Mouse (Mus musculus) brain, embryonic 14.5 days (tissue): ENCODE data around the gene Gm28230.

Experiments used
- CTCF ChIP-seq: fragments of 200-500 bp; IDR thresholded peaks from 2 replicates; pipeline ENCODE4 v1.5.1; 2012; ENCODE audit warnings: inconsistent platforms, mild to moderate bottlenecking, moderate library complexity, borderline replicate concordance; ENCODE audit not compliant: insufficient read depth, insufficient read length; ENCODE audit errors: extremely low read depth
- POLR2A ChIP-seq: fragments of 200-500 bp; IDR thresholded peaks from 2 replicates; pipeline ENCODE4 v1.6.1; 2012; ENCODE audit warnings: mild to moderate bottlenecking, inconsistent platforms, borderline replicate concordance; ENCODE audit not compliant: poor library complexity, insufficient read depth, insufficient read length, severe bottlenecking; ENCODE audit errors: extremely low read depth

DNA sequence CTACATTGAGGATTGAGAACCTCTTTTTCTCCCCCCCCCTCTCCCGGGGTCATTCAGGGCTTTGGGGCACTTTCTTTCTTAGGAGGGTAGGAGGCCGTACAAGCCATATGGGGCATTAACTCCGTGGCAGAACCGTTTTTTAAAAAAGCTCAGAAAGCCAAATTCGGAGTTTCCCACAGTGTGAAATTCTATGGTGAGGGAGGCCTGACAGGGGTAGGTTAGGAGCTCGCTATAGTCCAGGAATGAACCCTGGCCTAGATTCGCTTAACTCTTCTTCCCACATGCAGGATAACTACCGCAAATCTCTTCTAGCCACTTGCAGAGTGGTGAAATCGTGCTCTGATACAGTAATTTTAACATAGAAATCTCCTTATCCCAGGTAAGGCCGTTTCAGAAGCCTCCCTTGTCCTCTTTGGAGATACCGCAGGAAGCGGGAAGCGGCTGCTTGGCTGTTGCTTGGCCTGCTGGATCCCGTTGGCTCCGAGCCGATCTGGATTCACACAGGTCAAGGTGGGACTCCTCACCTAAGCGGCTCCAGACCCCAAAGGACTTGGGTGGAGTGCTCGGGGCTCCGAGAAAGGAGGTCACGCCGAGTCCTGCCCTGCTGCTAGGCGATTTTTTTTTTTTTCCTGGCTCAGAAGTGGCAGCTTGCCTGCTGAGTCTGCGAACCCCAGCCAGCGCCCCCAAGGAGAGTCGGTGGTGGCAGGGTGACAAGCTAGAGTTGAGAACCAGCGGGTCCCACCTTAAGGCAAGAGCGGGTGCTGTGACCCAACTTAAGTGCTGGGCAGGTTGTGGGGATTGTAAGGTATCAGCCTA, 8.7 kb downstream of the Gm28230 start:
- TF ChIP-seq POLR2A = no peak
- no peak for TF ChIP-seq CTCF
